Mouse (Mus musculus) kidney, embryonic 16.5 days (tissue): ENCODE results near the gene Mcrip2. TPM values are rescaled to one million over a fixed set of nuclear protein-coding genes. Genes with fewer than 3 reads are reported as not detected.

Source experiments
- ATAC-seq: fragments of 200-750 bp; cut with Nextera tagmentation; 2 replicates; pipeline ENCODE4 v1.8.0; 2017; ENCODE audit warnings: moderate TSS enrichment; ENCODE audit not compliant: low FRiP score, low TSS enrichment
- H3K27ac ChIP-seq: fragments of 300-500 bp; sonication (generic); 2 replicates; pipeline ENCODE4 v1.5.1; 2014; ENCODE audit warnings: low read length
- H3K27me3 ChIP-seq: fragments of 300-500 bp; sonication (generic); 2 replicates; pipeline ENCODE4 v1.6.1; 2014; ENCODE audit warnings: low read length, control low read depth, mixed read lengths; ENCODE audit not compliant: insufficient read depth
- H3K36me3 ChIP-seq: fragments of 300-500 bp; sonication (generic); 2 replicates; pipeline ENCODE4 v1.6.1; 2014; ENCODE audit warnings: low read length, control low read depth, mixed read lengths; ENCODE audit not compliant: insufficient read depth
- H3K4me1 ChIP-seq: fragments of 300-500 bp; sonication (generic); 2 replicates; pipeline ENCODE4 v1.6.1; 2014; ENCODE audit warnings: low read length, control low read depth, mixed read lengths; ENCODE audit not compliant: insufficient read depth
- H3K4me2 ChIP-seq: fragments of 300-500 bp; sonication (generic); replicated peaks from 2 replicates; pipeline ENCODE4 v1.6.1; 2014; ENCODE audit warnings: low read depth, low read length
- H3K4me3 ChIP-seq: fragments of 300-500 bp; sonication (generic); 2 replicates; pipeline ENCODE4 v1.5.1; 2014; ENCODE audit warnings: mild to moderate bottlenecking, low read length
- H3K9ac ChIP-seq: fragments of 300-500 bp; sonication (generic); replicated peaks from 2 replicates; pipeline ENCODE4 v1.6.1; 2014; ENCODE audit warnings: low read length
- H3K9me3 ChIP-seq: fragments of 300-500 bp; sonication (generic); 2 replicates; pipeline ENCODE4 v1.6.1; 2016; ENCODE audit warnings: low read length, control low read depth
- WGBS: fragments of 180-500 bp; shearing (Covaris S2); extraction: QIAGEN DNeasy Blood & Tissue Kit; methylation state at CpG from one replicate; pipeline ENCODE4 v1.1.7; 2014; 5-methylcytosine and 5-hydroxymethylcytosine counted together
- polyA plus RNA-seq: library from polyadenylated mRNA; unstranded; fragments of >200 nt; fragmentation: Nextera tagmentation; extraction: Ambion mirVana; gene quantifications from 2 replicates; pipeline ENCODE4 v1.2.1, GENCODE M21; 2015

Mcrip2 gene
- polyA plus RNA-seq, 1 experiment from 2014 or later: 79.2 TPM

GRCm38 (mm10) chr17:25844396-25844901, 24.1 kb downstream of the Mcrip2 start, which contains the start of gene Rhot2:
Gene Rhot2, minus strand, starts transcription at chr17:25844851.
- H3K4me1 ChIP-seq: peaks cover 16% of the 10 kb centered on the region
- 0% methylated on average over 21 of the region's 21 CpGs for WGBS
- H3K4me3 ChIP-seq: peak within 1 kb of the TSS; percentile 75
- no peaks in the 10 kb centered on the region for H3K9me3 ChIP-seq
- peak within 1 kb of the TSS; percentile 85 for H3K27ac ChIP-seq
- no peaks in the 10 kb centered on the region for H3K27me3 ChIP-seq
- ATAC-seq: peak; percentile 94
- H3K9ac ChIP-seq: peak within 1 kb of the TSS; percentile 77
- peak within 1 kb of the TSS; percentile 81 for H3K4me2 ChIP-seq
- peaks cover 51% of the 10 kb centered on the region for H3K36me3 ChIP-seq

DNA sequence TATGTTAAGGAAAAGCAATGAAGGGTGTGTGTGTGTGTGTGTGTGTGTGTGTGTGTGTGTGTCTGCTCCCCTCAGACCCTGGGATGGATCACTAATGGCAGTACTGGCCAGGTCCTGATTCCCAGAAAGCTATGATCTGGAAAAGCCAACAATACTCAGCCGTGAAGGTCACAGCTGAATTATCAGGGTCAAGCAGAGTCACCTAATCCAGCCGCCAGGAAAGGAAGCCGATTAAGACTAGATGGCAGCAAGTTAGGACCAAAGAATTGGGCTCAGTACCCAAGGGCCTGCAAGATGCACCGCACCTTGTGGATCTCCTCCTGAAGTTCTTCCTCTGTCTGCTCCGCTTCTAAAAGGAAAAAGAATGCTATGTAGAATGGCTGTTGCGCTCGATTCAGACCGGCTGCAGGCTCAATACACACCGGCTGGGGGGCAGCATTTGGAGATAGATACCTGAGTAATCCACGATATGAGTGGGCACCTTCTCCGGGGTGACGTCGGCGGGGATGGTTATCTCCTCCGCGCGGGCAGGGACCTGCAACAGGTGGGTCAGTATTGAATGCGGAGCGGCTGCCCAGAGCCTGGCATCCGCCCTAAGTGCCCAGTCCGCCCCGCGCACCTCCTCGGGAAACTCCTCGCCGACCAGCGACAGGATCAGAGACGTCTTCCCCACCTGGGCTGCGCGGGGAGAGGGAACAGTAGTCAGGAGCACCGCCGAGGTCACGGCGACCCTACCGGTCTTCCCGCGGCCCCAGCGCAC, 24.7 kb downstream of the Mcrip2 start:
- peak overlapping the region; percentile 77 for H3K9ac ChIP-seq
- H3K4me2 ChIP-seq: peak overlapping the region; percentile 81
- ATAC-seq: peak; percentile 33; the same call in 1 of the 2 replicates
- peak overlapping the region; percentile 75 for H3K4me3 ChIP-seq
- H3K9me3 ChIP-seq: no peaks in the 10 kb centered on the region
- H3K27ac ChIP-seq: peak overlapping the region; percentile 85
- no peaks in the 10 kb centered on the region for H3K27me3 ChIP-seq
- peaks cover 16% of the 10 kb centered on the region for H3K4me1 ChIP-seq
- WGBS: under 1% methylated on average over 38 of the region's 38 CpGs
- H3K36me3 ChIP-seq: peaks cover 51% of the 10 kb centered on the region

GRCm38 (mm10) chr17:25843122-25843521, 25.4 kb downstream of the Mcrip2 start:
- Histone ChIP-seq H3K27ac (no peak overlapping the region), H3K4me1 (peaks cover 16% of the 10 kb centered on the region), H3K9ac (peak overlapping the region; percentile 77), H3K36me3 (peaks cover 49% of the 10 kb centered on the region), H3K4me3 (peak overlapping the region; percentile 75), H3K9me3 (no peaks in the 10 kb centered on the region), H3K4me2 (peak overlapping the region; percentile 81), H3K27me3 (no peaks in the 10 kb centered on the region)
- ATAC-seq: no peak
- WGBS: 92% methylated on average over 4 of the region's 4 CpGs

DNA sequence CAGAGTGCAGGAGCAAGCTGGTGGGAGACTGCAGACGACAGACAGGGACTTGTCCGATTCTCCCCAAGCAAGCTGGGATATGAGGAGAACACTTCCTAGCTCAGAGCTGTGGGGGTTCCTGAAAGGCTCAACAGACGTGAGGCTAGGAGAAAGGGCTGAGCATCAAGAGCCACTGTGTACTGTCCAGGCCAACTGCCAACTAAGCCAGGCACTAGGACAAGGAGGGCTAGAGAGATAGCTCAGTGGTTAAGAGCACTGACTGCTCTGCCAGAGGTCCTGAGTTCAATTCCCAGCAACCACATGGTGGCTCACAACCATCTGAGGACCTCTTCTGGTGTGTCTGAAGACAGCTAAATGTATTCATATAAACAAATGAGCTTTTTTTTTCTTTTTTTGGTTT, 26.1 kb downstream of the Mcrip2 start:
- no peak for ATAC-seq
- peaks cover 49% of the 10 kb centered on the region for H3K36me3 ChIP-seq
- no peak overlapping the region for H3K4me3 ChIP-seq
- H3K4me1 ChIP-seq: peaks cover 21% of the 10 kb centered on the region
- no peaks in the 10 kb centered on the region for H3K9me3 ChIP-seq
- no peaks in the 10 kb centered on the region for H3K27me3 ChIP-seq
- 72% methylated on average over 3 of the region's 3 CpGs for WGBS
- no peak overlapping the region for H3K9ac ChIP-seq
- H3K4me2 ChIP-seq: no peak overlapping the region
- no peak overlapping the region for H3K27ac ChIP-seq

DNA sequence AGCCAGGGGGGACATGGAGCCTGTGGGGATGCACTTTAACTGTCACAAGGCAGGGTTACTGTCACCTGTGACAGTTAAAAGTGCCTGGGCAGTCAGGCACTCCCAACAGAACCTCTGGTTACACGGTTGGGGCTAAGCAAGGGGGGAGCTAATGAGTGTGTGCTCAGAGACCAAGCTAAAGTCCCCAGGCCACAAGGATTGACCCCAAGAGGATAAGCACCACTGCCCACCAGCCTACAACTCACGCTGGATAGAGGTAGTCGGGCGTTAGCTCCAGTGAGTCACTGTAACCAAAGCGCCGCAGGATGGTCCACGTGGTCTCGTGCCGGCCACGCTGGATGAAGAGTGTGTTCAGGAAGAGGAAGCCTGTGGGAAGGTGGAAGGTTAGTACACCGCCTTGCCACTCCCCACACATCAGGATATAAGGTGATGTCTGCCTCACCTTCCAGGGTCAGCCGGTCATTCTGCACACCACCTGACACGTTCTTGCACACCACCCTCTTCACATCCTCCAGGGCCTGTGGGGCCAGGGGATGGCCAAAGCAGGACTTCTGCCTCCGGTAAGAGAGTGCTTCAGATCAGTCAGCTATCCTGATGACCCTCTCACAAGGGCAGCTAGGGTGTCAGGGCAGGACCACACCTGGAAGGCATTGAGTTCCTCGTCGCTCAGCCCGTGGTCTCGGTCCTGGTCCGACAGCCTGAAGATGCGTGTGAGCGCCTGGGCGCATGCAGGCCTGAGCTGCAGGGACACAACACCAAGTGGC, 27.3 kb downstream of the Mcrip2 start, which contains the start of gene Gm20683:
Gm20683 (minus strand) TSS at position 647 of the 764 bp plus-strand sequence.
- 92% methylated on average over 22 of the region's 22 CpGs for WGBS
- Histone ChIP-seq H3K4me1 (peaks cover 33% of the 10 kb centered on the region), H3K4me3 (no peak within 1 kb of the TSS), H3K27ac (no peak within 1 kb of the TSS), H3K4me2 (no peak within 1 kb of the TSS), H3K36me3 (peaks cover 50% of the 10 kb centered on the region), H3K9ac (no peak within 1 kb of the TSS), H3K27me3 (no peaks in the 10 kb centered on the region), H3K9me3 (no peaks in the 10 kb centered on the region)
- no peak for ATAC-seq

- 96% methylated on average over 6 of the region's 6 CpGs for WGBS
- Histone ChIP-seq H3K36me3 (peaks cover 48% of the 10 kb centered on the region), H3K27me3 (no peaks in the 10 kb centered on the region), H3K9ac (no peak overlapping the region), H3K4me2 (no peak overlapping the region), H3K4me1 (peaks cover 40% of the 10 kb centered on the region), H3K4me3 (no peak overlapping the region), H3K27ac (no peak overlapping the region), H3K9me3 (no peaks in the 10 kb centered on the region)
- no peak for ATAC-seq
These were observed 28.0 kb downstream of the Mcrip2 start for GRCm38 (mm10) chr17:25840519-25840918.

- peaks cover 48% of the 10 kb centered on the region for H3K36me3 ChIP-seq
These were observed 28.9 kb downstream of the Mcrip2 start for GRCm38 (mm10) chr17:25839455-25840235.

DNA sequence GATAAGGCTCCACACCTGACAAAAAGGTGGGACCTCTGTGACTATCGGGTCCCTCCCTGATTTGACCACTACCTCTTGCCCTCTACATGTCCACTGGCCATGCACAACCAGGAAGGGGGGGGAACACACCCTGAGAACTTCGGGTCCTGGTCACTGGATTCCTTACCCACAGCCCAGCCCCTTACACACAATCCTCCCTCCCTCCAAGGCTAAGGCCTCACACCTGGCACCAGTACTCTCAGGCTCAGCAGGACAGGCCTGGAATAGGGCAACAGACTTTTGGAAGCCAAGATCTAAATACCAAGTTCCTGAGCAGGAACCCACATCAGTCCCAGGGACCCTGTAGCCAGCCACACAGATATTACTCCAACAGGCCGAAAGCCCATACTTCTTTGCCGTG, 29.7 kb downstream of the Mcrip2 start:
- Histone ChIP-seq H3K27ac (no peak overlapping the region), H3K9ac (no peak overlapping the region), H3K4me1 (peaks cover 48% of the 10 kb centered on the region), H3K27me3 (no peaks in the 10 kb centered on the region), H3K36me3 (peaks cover 48% of the 10 kb centered on the region), H3K4me2 (no peak overlapping the region), H3K4me3 (no peak overlapping the region), H3K9me3 (no peaks in the 10 kb centered on the region)
- ATAC-seq: no peak
- WGBS: 89% methylated on average over 4 of the region's 4 CpGs

More at GRCm38 (mm10) chr17:25839455-25840235, 28.9 kb downstream of the Mcrip2 start:
- H3K4me2 ChIP-seq: no peak overlapping the region
- no peak overlapping the region for H3K4me3 ChIP-seq
- no peaks in the 10 kb centered on the region for H3K9me3 ChIP-seq
- H3K4me1 ChIP-seq: peaks cover 42% of the 10 kb centered on the region
- H3K27ac ChIP-seq: no peak overlapping the region; the same call in 1 of the 2 replicates
- WGBS: 80% methylated on average over 14 of the region's 14 CpGs
- ATAC-seq: no peak
- no peaks in the 10 kb centered on the region for H3K27me3 ChIP-seq
- H3K9ac ChIP-seq: no peak overlapping the region

DNA sequence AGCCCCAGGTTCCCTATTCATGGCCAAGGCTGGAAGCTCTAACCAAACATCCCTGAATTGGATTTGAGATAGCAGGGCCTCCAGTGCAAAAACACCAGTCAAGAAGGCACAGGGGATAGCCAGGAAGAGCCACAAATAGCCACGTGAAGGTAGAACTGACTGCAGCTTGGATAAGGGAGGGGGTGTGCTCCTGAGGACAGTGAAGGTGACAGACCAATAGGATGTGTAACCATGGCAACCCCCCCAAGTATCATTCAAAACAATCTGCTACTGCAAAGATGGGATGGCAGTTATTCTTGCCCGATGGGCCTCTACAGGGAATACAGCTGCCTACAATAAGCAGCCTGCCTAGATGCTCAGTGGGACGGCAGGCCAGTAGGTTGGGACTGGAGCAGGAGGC, 31.0 kb downstream of the Mcrip2 start:
- H3K4me2 ChIP-seq: peak overlapping the region; percentile 79
- no peaks in the 10 kb centered on the region for H3K27me3 ChIP-seq
- WGBS: 62% methylated on average over 3 of the region's 3 CpGs
- H3K9me3 ChIP-seq: no peaks in the 10 kb centered on the region
- peak overlapping the region; percentile 42 for H3K4me3 ChIP-seq
- peak overlapping the region; percentile 81 for H3K27ac ChIP-seq
- H3K36me3 ChIP-seq: peaks cover 46% of the 10 kb centered on the region
- ATAC-seq: no peak
- H3K9ac ChIP-seq: peak overlapping the region; percentile 71; the same call in 1 of the 2 replicates
- peaks cover 40% of the 10 kb centered on the region for H3K4me1 ChIP-seq
